Comparison of ENCODE assay signal across 8 mouse cellular contexts in genomic region chr14:119007103-119007951, GRCm38 (mm10).
A peak's percentile ranks its signal among the peaks of the same experiment; 100 is the strongest.
DNase-seq lines count a peak whose midpoint lies in the region; ATAC-seq lines count a peak whose summit lies in the region.

No protein-coding gene starts in this region.

- peak overlapping the region; percentile 81 for H3K4me2 ChIP-seq in embryonic facial prominence, embryonic 13.5 days
- peak overlapping the region; percentile 95 for H3K4me2 ChIP-seq in midbrain, embryonic 11.5 days

- H3K4me1 ChIP-seq in embryonic facial prominence, embryonic 13.5 days, result peaks cover 3% of the 10 kb centered on the region; the same call in 1 of the 2 replicates
- peaks cover 3% of the 10 kb centered on the region; the same call in 1 of the 2 replicates for H3K4me1 ChIP-seq in midbrain, embryonic 11.5 days (ENCODE audit: control insufficient read depth, insufficient read depth, low read length)

- H3K27ac ChIP-seq in embryonic facial prominence, embryonic 13.5 days, result peak overlapping the region; percentile 41
- no peak overlapping the region for H3K27ac ChIP-seq in midbrain, embryonic 11.5 days (ENCODE audit: low read depth, low read length)

- ATAC-seq in embryonic facial prominence, embryonic 13.5 days (ENCODE audit: insufficient number of reproducible peaks, insufficient read depth, low FRiP score, low TSS enrichment, low read depth), result peak; percentile 100
- ATAC-seq in midbrain, embryonic 11.5 days (ENCODE audit: low FRiP score), result peak; percentile 100

- peaks cover 16% of the 10 kb centered on the region for H3K36me3 ChIP-seq in embryonic facial prominence, embryonic 13.5 days
- peaks cover 2% of the 10 kb centered on the region; the same call in 1 of the 2 replicates for H3K36me3 ChIP-seq in midbrain, embryonic 11.5 days (ENCODE audit: control insufficient read depth, insufficient read depth, low read length)

- H3K4me3 ChIP-seq in embryonic facial prominence, embryonic 13.5 days, result peak overlapping the region; percentile 51
- H3K4me3 ChIP-seq in midbrain, embryonic 11.5 days (ENCODE audit: low read depth, low read length), result peak overlapping the region; percentile 44

- intact Hi-C loops in left cerebral cortex, postnatal 4 days (cut with DNase I), result no loop called here

- H3K27me3 ChIP-seq in embryonic facial prominence, embryonic 13.5 days, result no peaks in the 10 kb centered on the region
- H3K27me3 ChIP-seq in midbrain, embryonic 11.5 days (ENCODE audit: control insufficient read depth, insufficient read depth, low read length), result no peaks in the 10 kb centered on the region

- DNase-seq in 3T3-L1 (ENCODE audit: low read depth, low spot score), result peak; percentile 16
- peak; percentile 63 to 89 for DNase-seq in adrenal gland, postnatal 4 days (ENCODE audit: low spot score in 2 of 2)
- DNase-seq in heart, adult 11 months, result peak; percentile 100
- DNase-seq in kidney, adult 11 months, result peak; percentile 100
- DNase-seq in left cerebral cortex, postnatal 4 days, result peak; percentile 97
- peak; percentile 99 for DNase-seq in midbrain, embryonic 11.5 days (ENCODE audit: low spot score, missing footprints)
- peak; percentile 99 for DNase-seq in skeletal muscle tissue, adult 2 months (ENCODE audit: low read depth, low spot score)

- H3K9ac ChIP-seq in embryonic facial prominence, embryonic 13.5 days, result peak overlapping the region; percentile 66
- peak overlapping the region; percentile 65 for H3K9ac ChIP-seq in midbrain, embryonic 11.5 days (ENCODE audit: low read length)

- no peaks in the 10 kb centered on the region for H3K9me3 ChIP-seq in embryonic facial prominence, embryonic 13.5 days
- H3K9me3 ChIP-seq in midbrain, embryonic 11.5 days (ENCODE audit: control insufficient read depth, low read length), result no peaks in the 10 kb centered on the region

- WGBS in embryonic facial prominence, embryonic 13.5 days, result under 1% methylated on average over 13 of the region's 13 CpGs
- WGBS in midbrain, embryonic 11.5 days, result 1% methylated on average over 13 of the region's 13 CpGs

Comparison
In these comparisons a context has a peak if more than half of its experiments do, and no peak if none do; other contexts are left out.
1. DNase-seq: peak in every context shown above with its lines; median percentile 100 in heart, adult 11 months; 100 in kidney, adult 11 months; 99 in midbrain, embryonic 11.5 days; 99 in skeletal muscle tissue, adult 2 months; 97 in left cerebral cortex, postnatal 4 days; 76 in adrenal gland, postnatal 4 days; 16 in 3T3-L1.